Mouse (Mus musculus) myocyte (in vitro differentiated cells): ENCODE measurements at regions not wholly inside any gene's neighbourhood (a gene's known extent, or its start where the extent isn't known, plus 50 kb on each side); places are given as distances from the start of the nearest gene placed in this dataset.

Experiments
- H3K27me3 ChIP-seq: one replicate; pipeline ENCODE4 v1.6.1; 2011; ENCODE audit not compliant: control insufficient read depth, insufficient read depth, insufficient read length
- H3K36me3 ChIP-seq: one replicate; pipeline ENCODE4 v1.6.1; 2011; ENCODE audit not compliant: control insufficient read depth, insufficient read depth
- H3K4me2 ChIP-seq: one replicate; pipeline ENCODE4 v1.6.1; 2011; ENCODE audit warnings: low read depth, control low read depth
- H3K4me3 ChIP-seq: one replicate; pipeline ENCODE4 v1.5.1; 2011; ENCODE audit warnings: mild to moderate bottlenecking, control low read depth, moderate library complexity
- H3K79me2 ChIP-seq: one replicate; pipeline ENCODE4 v1.6.1; 2011; ENCODE audit not compliant: control insufficient read depth, insufficient read depth
- H3ac ChIP-seq: one replicate; pipeline ENCODE4 v1.6.1; 2011; ENCODE audit not compliant: control insufficient read depth, insufficient read length
- CEBPB ChIP-seq: IDR thresholded peaks from 2 replicates; pipeline ENCODE4 v1.6.1; 2011; ENCODE audit warnings: mild to moderate bottlenecking, moderate library complexity; ENCODE audit not compliant: poor library complexity, insufficient read depth, severe bottlenecking
- E2F4 ChIP-seq: IDR thresholded peaks from one replicate; pipeline ENCODE4 v1.6.1; 2011; ENCODE audit warnings: mild to moderate bottlenecking, control low read depth, moderate library complexity; ENCODE audit not compliant: insufficient read depth
- MAX ChIP-seq: IDR thresholded peaks from one replicate; pipeline ENCODE4 v1.6.1; 2011; ENCODE audit warnings: low read depth, mild to moderate bottlenecking, control low read depth
- MYOD1 ChIP-seq, 3 experiments: IDR thresholded peaks; one replicate each; pipeline ENCODE4 v1.6.1; 2011; ENCODE audit warnings: control low read depth in 2 of 3, low read depth in 2 of 3, mild to moderate bottlenecking in 2 of 3, moderate library complexity in 1 of 3; ENCODE audit not compliant: insufficient read length in 2 of 3, control insufficient read depth in 1 of 3
- MYOG ChIP-seq, 3 experiments: IDR thresholded peaks; one replicate each; pipeline ENCODE4 v1.6.1; 2011; ENCODE audit warnings: control low read depth in 2 of 3, low read depth in 2 of 3, mild to moderate bottlenecking in 2 of 3; ENCODE audit not compliant: insufficient read length in 2 of 3, control insufficient read depth in 1 of 3, insufficient read depth in 1 of 3
- POLR2A ChIP-seq: IDR thresholded peaks from one replicate; pipeline ENCODE4 v1.6.1; 2011; ENCODE audit warnings: low read depth, mild to moderate bottlenecking, control low read depth, moderate library complexity; ENCODE audit not compliant: insufficient read length
- POLR2AphosphoS2 ChIP-seq: IDR thresholded peaks from one replicate; pipeline ENCODE4 v1.6.1; 2011; ENCODE audit warnings: low read depth, control low read depth; ENCODE audit not compliant: insufficient read length
- REST ChIP-seq: IDR thresholded peaks from one replicate; pipeline ENCODE4 v1.6.1; 2011; ENCODE audit warnings: mild to moderate bottlenecking, control low read depth, moderate library complexity; ENCODE audit not compliant: insufficient read depth, insufficient read length
- SRF ChIP-seq: IDR thresholded peaks from one replicate; pipeline ENCODE4 v1.6.1; 2011; ENCODE audit warnings: low read depth; ENCODE audit not compliant: control insufficient read depth, insufficient read length
- TCF12 ChIP-seq: IDR thresholded peaks from one replicate; pipeline ENCODE4 v1.6.1; 2011; ENCODE audit warnings: mild to moderate bottlenecking, control low read depth; ENCODE audit not compliant: poor library complexity, insufficient read depth, severe bottlenecking
- TCF3 ChIP-seq: IDR thresholded peaks from one replicate; pipeline ENCODE4 v1.6.1; 2011; ENCODE audit warnings: low read depth, control low read depth; ENCODE audit not compliant: insufficient read length
- USF1 ChIP-seq: IDR thresholded peaks from one replicate; pipeline ENCODE4 v1.6.1; 2011; ENCODE audit warnings: low read depth, mild to moderate bottlenecking, control low read depth, moderate library complexity

GRCm38 (mm10) chr3:150752787-150753186 is 684.9 kb upstream of the Adgrl4 start:
- no peak for TF ChIP-seq MAX
- no peak for TF ChIP-seq USF1
- TF ChIP-seq TCF12, result no peak
- no peak for TF ChIP-seq E2F4
- no peak for TF ChIP-seq MYOG (IDR thresholded peaks at IDR 0.05; ENCODE audit: control insufficient read depth in 1 of 3, insufficient read depth in 1 of 3, insufficient read length in 2 of 3, low read depth in 2 of 3)
- TF ChIP-seq SRF, result no peak
- TF ChIP-seq POLR2A, result no peak
- TF ChIP-seq CEBPB, result no peak
- no peak for TF ChIP-seq POLR2AphosphoS2
- no peak for TF ChIP-seq REST
- TF ChIP-seq TCF3, result no peak
- H3K27me3 ChIP-seq, result no peaks in the 10 kb centered on the region
- no peaks in the 10 kb centered on the region for H3K36me3 ChIP-seq
- no peak overlapping the region for H3K4me3 ChIP-seq
- H3K79me2 ChIP-seq, result no peaks in the 10 kb centered on the region
- H3ac ChIP-seq, result no peak overlapping the region
- no peak overlapping the region for H3K4me2 ChIP-seq

- H3K27me3 ChIP-seq, result no peaks in the 10 kb centered on the region
- no peak overlapping the region for H3K4me2 ChIP-seq
- no peak for TF ChIP-seq POLR2AphosphoS2
- no peak for TF ChIP-seq E2F4
- no peak for TF ChIP-seq USF1
- no peak for TF ChIP-seq TCF3
- TF ChIP-seq REST, result no peak
- no peak for TF ChIP-seq TCF12
- no peak for TF ChIP-seq POLR2A
- no peak for TF ChIP-seq MAX
- no peak for TF ChIP-seq MYOG (IDR thresholded peaks at IDR 0.05; ENCODE audit: control insufficient read depth in 1 of 3, insufficient read depth in 1 of 3, insufficient read length in 2 of 3, low read depth in 2 of 3)
- TF ChIP-seq CEBPB, result no peak
- TF ChIP-seq SRF, result no peak
- TF ChIP-seq MYOD1 (IDR thresholded peaks at IDR 0.05; ENCODE audit: control insufficient read depth in 1 of 3, insufficient read length in 2 of 3, low read depth in 2 of 3), result no peak
- no peak overlapping the region for H3K4me3 ChIP-seq
- no peaks in the 10 kb centered on the region for H3K36me3 ChIP-seq
- no peak overlapping the region for H3ac ChIP-seq
- H3K79me2 ChIP-seq, result no peaks in the 10 kb centered on the region
These were observed 677.8 kb upstream of the Adgrl4 start for GRCm38 (mm10) chr3:150759854-150760253.

GRCm38 (mm10) chr3:150784576-150784975 is 653.1 kb upstream of the Adgrl4 start:
- H3K36me3 ChIP-seq, result no peaks in the 10 kb centered on the region
- H3ac ChIP-seq, result no peak overlapping the region
- H3K4me3 ChIP-seq, result no peak overlapping the region
- H3K27me3 ChIP-seq, result no peaks in the 10 kb centered on the region
- TF ChIP-seq SRF, result no peak
- no peak for TF ChIP-seq POLR2A
- TF ChIP-seq E2F4, result no peak
- no peak for TF ChIP-seq MYOD1 (IDR thresholded peaks at IDR 0.05; ENCODE audit: control insufficient read depth in 1 of 3, insufficient read length in 2 of 3, low read depth in 2 of 3)
- TF ChIP-seq CEBPB, result no peak
- no peak for TF ChIP-seq USF1
- no peak for TF ChIP-seq MAX
- no peak for TF ChIP-seq POLR2AphosphoS2
- TF ChIP-seq REST, result no peak
- TF ChIP-seq MYOG (IDR thresholded peaks at IDR 0.05; ENCODE audit: control insufficient read depth in 1 of 3, insufficient read depth in 1 of 3, insufficient read length in 2 of 3, low read depth in 2 of 3), result no peak
- TF ChIP-seq TCF12, result no peak
- no peak for TF ChIP-seq TCF3
- H3K79me2 ChIP-seq, result no peaks in the 10 kb centered on the region
- no peak overlapping the region for H3K4me2 ChIP-seq

- no peak overlapping the region for H3ac ChIP-seq
- H3K4me2 ChIP-seq, result no peak overlapping the region
- no peak for TF ChIP-seq USF1
- no peak for TF ChIP-seq CEBPB
- TF ChIP-seq E2F4, result no peak
- TF ChIP-seq MYOG (IDR thresholded peaks at IDR 0.05; ENCODE audit: control insufficient read depth in 1 of 3, insufficient read depth in 1 of 3, insufficient read length in 2 of 3, low read depth in 2 of 3), result no peak
- TF ChIP-seq TCF12, result no peak
- no peak for TF ChIP-seq MAX
- no peak for TF ChIP-seq POLR2A
- no peak for TF ChIP-seq TCF3
- no peak for TF ChIP-seq REST
- no peak for TF ChIP-seq MYOD1 (IDR thresholded peaks at IDR 0.05; ENCODE audit: control insufficient read depth in 1 of 3, insufficient read length in 2 of 3, low read depth in 2 of 3)
- no peak overlapping the region for H3K4me3 ChIP-seq
- no peaks in the 10 kb centered on the region for H3K27me3 ChIP-seq
- H3K79me2 ChIP-seq, result no peaks in the 10 kb centered on the region
- no peaks in the 10 kb centered on the region for H3K36me3 ChIP-seq
These were observed 619.9 kb upstream of the Adgrl4 start for GRCm38 (mm10) chr3:150817807-150818206.

GRCm38 (mm10) chr3:150819369-150819768 is 618.3 kb upstream of the Adgrl4 start:
- H3K4me3 ChIP-seq, result no peak overlapping the region
- no peaks in the 10 kb centered on the region for H3K79me2 ChIP-seq
- H3ac ChIP-seq, result no peak overlapping the region
- no peak overlapping the region for H3K4me2 ChIP-seq
- TF ChIP-seq SRF (no peak), REST (no peak), E2F4 (no peak), USF1 (no peak)
- H3K36me3 ChIP-seq, result no peaks in the 10 kb centered on the region
- no peaks in the 10 kb centered on the region for H3K27me3 ChIP-seq
